Mouse (Mus musculus) midbrain, embryonic 15.5 days (tissue): ENCODE data around the gene Arhgap23. TPM values are rescaled to one million over a fixed set of nuclear protein-coding genes. Genes with fewer than 3 reads are reported as not detected.
A peak's percentile ranks its signal among the peaks of the same experiment; 100 is the strongest.

ENCODE experiments used
- ATAC-seq: fragments of 200-750 bp; cut with Nextera tagmentation; replicated peaks from 2 replicates; pipeline ENCODE4 v1.8.0; 2017; ENCODE audit warnings: moderate TSS enrichment
- H3K27ac ChIP-seq: fragments of 300-500 bp; sonication (generic); 2 replicates; pipeline ENCODE4 v1.5.1; 2015; ENCODE audit warnings: mild to moderate bottlenecking, inconsistent platforms
- H3K27me3 ChIP-seq: fragments of 300-500 bp; sonication (generic); replicated peaks from 2 replicates; pipeline ENCODE4 v1.6.1; 2015; ENCODE audit warnings: inconsistent platforms
- H3K36me3 ChIP-seq: fragments of 300-500 bp; sonication (generic); replicated peaks from 2 replicates; pipeline ENCODE4 v1.6.1; 2015; ENCODE audit warnings: inconsistent platforms
- H3K4me1 ChIP-seq: fragments of 300-500 bp; sonication (generic); 2 replicates; pipeline ENCODE4 v1.6.1; 2015; ENCODE audit warnings: inconsistent platforms
- H3K4me2 ChIP-seq: fragments of 300-500 bp; sonication (generic); 2 replicates; pipeline ENCODE4 v1.6.1; 2015; ENCODE audit warnings: inconsistent platforms, mild to moderate bottlenecking, moderate library complexity
- H3K4me3 ChIP-seq: fragments of 300-500 bp; sonication (generic); 2 replicates; pipeline ENCODE4 v1.5.1; 2015; ENCODE audit warnings: mild to moderate bottlenecking, inconsistent platforms
- H3K9ac ChIP-seq: fragments of 300-500 bp; sonication (generic); 2 replicates; pipeline ENCODE4 v1.6.1; 2015; ENCODE audit warnings: mild to moderate bottlenecking, inconsistent platforms
- H3K9me3 ChIP-seq: fragments of 300-500 bp; sonication (generic); 2 replicates; pipeline ENCODE4 v1.6.1; 2016; ENCODE audit warnings: inconsistent platforms
- WGBS: fragments of 180-500 bp; shearing (Covaris S2); methylation state at CpG from one replicate; pipeline ENCODE4 v1.1.7; 2015; ENCODE audit warnings: mixed read lengths; 5-methylcytosine and 5-hydroxymethylcytosine counted together
- polyA plus RNA-seq: library from polyadenylated mRNA; unstranded; fragments of >200 nt; fragmentation: Nextera tagmentation; extraction: Ambion mirVana; gene quantifications from 2 replicates; pipeline ENCODE4 v1.2.1, GENCODE M21; 2015

The Arhgap23 gene
- polyA plus RNA-seq, 1 experiment from 2014 or later, result 10.9 TPM

GRCm38 (mm10) chr11:97427794-97428725 is 12.7 kb downstream of the Arhgap23 start:
- Histone ChIP-seq H3K4me2 (peak overlapping the region; percentile 64), H3K27me3 (no peaks in the 10 kb centered on the region), H3K9me3 (no peaks in the 10 kb centered on the region), H3K36me3 (no peaks in the 10 kb centered on the region), H3K4me1 (peaks cover 12% of the 10 kb centered on the region), H3K4me3 (peak overlapping the region; percentile 39), H3K27ac (peak overlapping the region; percentile 18; the same call in 1 of the 2 replicates), H3K9ac (peak overlapping the region; percentile 24)
- ATAC-seq, result peak; percentile 69
- under 1% methylated on average over 32 of the region's 32 CpGs for WGBS

- no peaks in the 10 kb centered on the region for H3K27me3 ChIP-seq
- peaks cover 12% of the 10 kb centered on the region for H3K4me1 ChIP-seq
- peak overlapping the region; percentile 39 for H3K4me3 ChIP-seq
- peak overlapping the region; percentile 64 for H3K4me2 ChIP-seq
- H3K9me3 ChIP-seq, result no peaks in the 10 kb centered on the region
- H3K36me3 ChIP-seq, result no peaks in the 10 kb centered on the region
- peak overlapping the region; percentile 24 for H3K9ac ChIP-seq
- ATAC-seq, result no peak; the same call in 1 of the 2 replicates
- H3K27ac ChIP-seq, result peak overlapping the region; percentile 18; the same call in 1 of the 2 replicates
- WGBS, result 52% methylated on average over 4 of the region's 4 CpGs
These were observed 13.4 kb downstream of the Arhgap23 start for GRCm38 (mm10) chr11:97428726-97429077.

- 83% methylated on average over 8 of the region's 8 CpGs for WGBS
- no peak for ATAC-seq
These were observed 14.3 kb downstream of the Arhgap23 start for GRCm38 (mm10) chr11:97429615-97430014.

GRCm38 (mm10) chr11:97432015-97432414 is 16.7 kb downstream of the Arhgap23 start:
- H3K9ac ChIP-seq, result no peak overlapping the region
- no peak overlapping the region for H3K4me3 ChIP-seq
- WGBS, result 11% methylated on average over 3 of the region's 3 CpGs

More at GRCm38 (mm10) chr11:97429615-97430014, 14.3 kb downstream of the Arhgap23 start:
- Histone ChIP-seq H3K36me3 (no peaks in the 10 kb centered on the region), H3K4me1 (peaks cover 14% of the 10 kb centered on the region), H3K9me3 (no peaks in the 10 kb centered on the region), H3K9ac (no peak overlapping the region), H3K27me3 (no peaks in the 10 kb centered on the region), H3K4me2 (no peak overlapping the region), H3K4me3 (no peak overlapping the region), H3K27ac (no peak overlapping the region)

GRCm38 (mm10) chr11:97432983-97433539 is 17.7 kb downstream of the Arhgap23 start:
- Histone ChIP-seq H3K27me3 (no peaks in the 10 kb centered on the region), H3K4me2 (no peak overlapping the region), H3K36me3 (no peaks in the 10 kb centered on the region), H3K9ac (no peak overlapping the region), H3K4me1 (peaks cover 15% of the 10 kb centered on the region), H3K9me3 (no peaks in the 10 kb centered on the region), H3K4me3 (no peak overlapping the region), H3K27ac (no peak overlapping the region)
- 87% methylated on average over 8 of the region's 8 CpGs for WGBS
- ATAC-seq, result no peak

More at GRCm38 (mm10) chr11:97432015-97432414, 16.7 kb downstream of the Arhgap23 start:
- H3K27me3 ChIP-seq, result no peaks in the 10 kb centered on the region
- no peaks in the 10 kb centered on the region for H3K36me3 ChIP-seq
- ATAC-seq, result no peak
- H3K27ac ChIP-seq, result no peak overlapping the region
- no peaks in the 10 kb centered on the region for H3K9me3 ChIP-seq
- no peak overlapping the region for H3K4me2 ChIP-seq
- H3K4me1 ChIP-seq, result peaks cover 19% of the 10 kb centered on the region

GRCm38 (mm10) chr11:97434121-97434520 is 18.8 kb downstream of the Arhgap23 start:
- Histone ChIP-seq H3K4me3 (no peak overlapping the region), H3K9ac (no peak overlapping the region), H3K27ac (no peak overlapping the region), H3K4me1 (peaks cover 7% of the 10 kb centered on the region), H3K4me2 (no peak overlapping the region), H3K36me3 (no peaks in the 10 kb centered on the region), H3K9me3 (no peaks in the 10 kb centered on the region), H3K27me3 (peaks cover 7% of the 10 kb centered on the region)
- no peak for ATAC-seq
- 76% methylated on average over 8 of the region's 8 CpGs for WGBS

GRCm38 (mm10) chr11:97434704-97435454 is 19.5 kb downstream of the Arhgap23 start:
- Histone ChIP-seq H3K4me2 (peak overlapping the region; percentile 37), H3K27ac (peak overlapping the region; percentile 54; the same call in 1 of the 2 replicates), H3K36me3 (no peaks in the 10 kb centered on the region), H3K27me3 (peaks cover 14% of the 10 kb centered on the region), H3K4me3 (peak overlapping the region; percentile 14), H3K9ac (no peak overlapping the region), H3K9me3 (no peaks in the 10 kb centered on the region), H3K4me1 (peaks cover 8% of the 10 kb centered on the region)
- WGBS, result 6% methylated on average over 15 of the region's 15 CpGs
- peak; percentile 44; the same call in 1 of the 2 replicates for ATAC-seq

GRCm38 (mm10) chr11:97435808-97436491 is 20.6 kb downstream of the Arhgap23 start:
- peaks cover 18% of the 10 kb centered on the region for H3K27me3 ChIP-seq
- H3K4me1 ChIP-seq, result peaks cover 18% of the 10 kb centered on the region
- no peak overlapping the region for H3K4me2 ChIP-seq
- no peaks in the 10 kb centered on the region for H3K36me3 ChIP-seq
- H3K4me3 ChIP-seq, result no peak overlapping the region
- no peak overlapping the region for H3K27ac ChIP-seq
- WGBS, result 63% methylated on average over 13 of the region's 13 CpGs
- ATAC-seq, result no peak
- no peaks in the 10 kb centered on the region for H3K9me3 ChIP-seq
- H3K9ac ChIP-seq, result no peak overlapping the region

- H3K27ac ChIP-seq, result no peak overlapping the region
- ATAC-seq, result no peak
- peaks cover 25% of the 10 kb centered on the region for H3K27me3 ChIP-seq
- WGBS, result 13% methylated on average over 5 of the region's 5 CpGs
- H3K4me1 ChIP-seq, result peaks cover 35% of the 10 kb centered on the region
- no peak overlapping the region for H3K9ac ChIP-seq
- H3K9me3 ChIP-seq, result no peaks in the 10 kb centered on the region
- no peak overlapping the region for H3K4me2 ChIP-seq
- H3K4me3 ChIP-seq, result no peak overlapping the region
- H3K36me3 ChIP-seq, result no peaks in the 10 kb centered on the region
These were observed 22.4 kb downstream of the Arhgap23 start for GRCm38 (mm10) chr11:97437745-97438144.

- Histone ChIP-seq H3K4me1 (peaks cover 36% of the 10 kb centered on the region), H3K27me3 (peaks cover 25% of the 10 kb centered on the region), H3K9me3 (no peaks in the 10 kb centered on the region), H3K36me3 (no peaks in the 10 kb centered on the region), H3K4me3 (no peak overlapping the region), H3K27ac (no peak overlapping the region; the same call in 1 of the 2 replicates), H3K4me2 (no peak overlapping the region), H3K9ac (no peak overlapping the region)
- WGBS, result 51% methylated on average over 9 of the region's 9 CpGs
- no peak for ATAC-seq
These were observed 23.5 kb downstream of the Arhgap23 start for GRCm38 (mm10) chr11:97438868-97439267.

- no peak overlapping the region for H3K27ac ChIP-seq
- H3K4me1 ChIP-seq, result peaks cover 30% of the 10 kb centered on the region
- ATAC-seq, result no peak
These were observed 24.6 kb downstream of the Arhgap23 start for GRCm38 (mm10) chr11:97439935-97440334.

More at GRCm38 (mm10) chr11:97439935-97440334, 24.6 kb downstream of the Arhgap23 start:
- no peaks in the 10 kb centered on the region for H3K36me3 ChIP-seq
- H3K9me3 ChIP-seq, result no peaks in the 10 kb centered on the region
- WGBS, result 3% methylated on average over 30 of the region's 37 CpGs
- H3K27me3 ChIP-seq, result peaks cover 25% of the 10 kb centered on the region
- H3K4me3 ChIP-seq, result peak overlapping the region; percentile 32
- no peak overlapping the region; the same call in 1 of the 2 replicates for H3K9ac ChIP-seq
- peak overlapping the region; percentile 46 for H3K4me2 ChIP-seq
